Mouse (Mus musculus) embryonic facial prominence, embryonic 12.5 days (tissue): ENCODE data around the gene Fbxl19. TPM values are rescaled to one million over a fixed set of nuclear protein-coding genes. Genes with fewer than 3 reads are reported as not detected.

ENCODE experiments used
- ATAC-seq: fragments of 200-750 bp; cut with Nextera tagmentation; 2 replicates; pipeline ENCODE4 v1.8.0; 2017; ENCODE audit not compliant: insufficient number of reproducible peaks, insufficient read depth, low FRiP score, low TSS enrichment
- H3K27ac ChIP-seq: fragments of 300-500 bp; sonication (generic); 2 replicates; pipeline ENCODE4 v1.5.1; 2016; ENCODE audit warnings: mild to moderate bottlenecking
- H3K27me3 ChIP-seq: fragments of 300-500 bp; sonication (generic); 2 replicates; pipeline ENCODE4 v1.6.1; 2016; ENCODE audit warnings: mild to moderate bottlenecking, moderate library complexity
- H3K36me3 ChIP-seq: fragments of 300-500 bp; sonication (generic); 2 replicates; pipeline ENCODE4 v1.6.1; 2016; ENCODE audit warnings: mild to moderate bottlenecking
- H3K4me1 ChIP-seq: fragments of 300-500 bp; sonication (generic); 2 replicates; pipeline ENCODE4 v1.6.1; 2016
- H3K4me2 ChIP-seq: fragments of 300-500 bp; sonication (generic); replicated peaks from 2 replicates; pipeline ENCODE4 v1.6.1; 2016; ENCODE audit warnings: mild to moderate bottlenecking, moderate library complexity
- H3K4me3 ChIP-seq: fragments of 300-500 bp; sonication (generic); 2 replicates; pipeline ENCODE4 v1.5.1; 2016; ENCODE audit warnings: mild to moderate bottlenecking
- H3K9ac ChIP-seq: fragments of 300-500 bp; sonication (generic); 2 replicates; pipeline ENCODE4 v1.6.1; 2016; ENCODE audit warnings: mild to moderate bottlenecking, moderate library complexity
- H3K9me3 ChIP-seq: fragments of 300-500 bp; sonication (generic); 2 replicates; pipeline ENCODE4 v1.6.1; 2016; ENCODE audit warnings: mild to moderate bottlenecking, moderate library complexity
- WGBS: fragments of 180-500 bp; shearing (Covaris S2); methylation state at CpG from one replicate; pipeline ENCODE4 v1.1.7; 2016; 5-methylcytosine and 5-hydroxymethylcytosine counted together
- polyA plus RNA-seq: library from polyadenylated mRNA; unstranded; fragments of >200 nt; fragmentation: Nextera tagmentation; extraction: Ambion mirVana; gene quantifications from 2 replicates; pipeline ENCODE4 v1.2.1, GENCODE M21; 2016

Fbxl19 gene
- polyA plus RNA-seq, 1 experiment from 2014 or later, result 11.8 TPM

DNA sequence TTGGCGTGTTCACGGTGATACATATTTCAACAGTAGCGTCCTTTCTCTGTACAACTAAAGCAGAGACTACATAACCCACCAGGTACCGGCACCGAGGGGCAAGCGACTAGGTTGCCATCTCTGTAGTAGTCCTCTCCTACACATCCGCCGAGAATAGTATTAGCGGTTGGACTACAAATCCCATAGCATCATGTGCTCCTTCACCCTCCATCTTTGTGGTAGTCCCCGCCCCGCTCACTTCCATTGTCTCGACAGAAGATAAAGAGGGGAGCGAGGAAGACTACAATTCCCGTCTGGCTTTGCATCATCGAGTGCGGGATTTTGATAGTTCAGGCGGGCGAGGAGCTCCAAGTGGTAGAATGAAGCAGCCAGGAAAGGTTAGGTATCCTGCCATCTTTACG lies 908 bp downstream of the Fbxl19 start:
- H3K4me2 ChIP-seq, result peak overlapping the region; percentile 83
- WGBS, result under 1% methylated on average over 19 of the region's 19 CpGs
- H3K9ac ChIP-seq, result peak overlapping the region; percentile 91
- no peaks in the 10 kb centered on the region for H3K9me3 ChIP-seq
- peak overlapping the region; percentile 93 for H3K27ac ChIP-seq
- peaks cover 20% of the 10 kb centered on the region for H3K4me1 ChIP-seq
- peaks cover 23% of the 10 kb centered on the region for H3K36me3 ChIP-seq
- peak; percentile 87 for ATAC-seq
- H3K27me3 ChIP-seq, result no peaks in the 10 kb centered on the region
- peak overlapping the region; percentile 86 for H3K4me3 ChIP-seq

DNA sequence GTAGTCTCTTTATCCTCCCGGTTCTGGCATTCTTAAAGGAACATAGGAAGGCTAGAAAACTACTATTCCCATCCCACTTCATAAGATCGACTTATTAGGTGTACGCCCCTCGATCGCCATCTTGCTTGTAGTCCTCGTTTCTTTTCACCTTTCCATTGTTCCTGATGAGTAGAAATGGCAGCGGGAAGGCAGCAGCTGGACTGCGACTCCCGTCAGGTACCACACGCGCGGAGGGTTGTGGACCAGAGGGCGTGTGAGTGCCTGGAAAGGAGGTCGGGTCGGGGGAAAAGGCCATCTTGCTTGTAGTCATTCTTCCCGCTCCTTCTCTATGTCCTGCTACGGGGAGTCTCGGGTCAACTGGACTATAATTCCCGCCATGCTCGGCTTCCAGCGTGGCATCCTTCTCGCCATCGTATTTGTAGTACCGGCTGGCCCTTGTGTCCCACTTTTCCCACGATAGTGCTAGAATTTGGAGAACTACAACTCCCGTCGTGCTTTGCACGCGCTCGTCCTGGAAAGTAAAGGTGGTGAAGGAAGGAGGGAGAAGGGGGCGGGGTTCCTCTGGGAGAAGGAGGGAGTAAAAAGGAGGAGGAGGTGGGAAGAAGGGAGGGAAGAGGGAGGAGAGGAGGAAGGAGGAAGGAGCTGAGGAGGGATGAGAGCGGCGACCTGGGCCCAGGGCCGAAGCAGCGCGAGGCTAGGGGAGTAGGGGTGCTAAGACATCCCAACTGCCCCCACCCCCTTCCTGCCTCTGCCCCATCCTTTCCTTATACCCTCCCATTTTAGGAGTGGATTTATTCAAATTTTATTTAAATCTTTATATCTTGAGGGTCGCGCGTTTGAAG lies 1.5 kb downstream of the Fbxl19 start:
- Histone ChIP-seq H3K4me2 (peak overlapping the region; percentile 83), H3K9ac (peak overlapping the region; percentile 91), H3K36me3 (peaks cover 29% of the 10 kb centered on the region), H3K9me3 (no peaks in the 10 kb centered on the region), H3K27me3 (no peaks in the 10 kb centered on the region), H3K4me3 (peak overlapping the region; percentile 86), H3K27ac (peak overlapping the region; percentile 93), H3K4me1 (peaks cover 20% of the 10 kb centered on the region)
- ATAC-seq, result peak; percentile 79
- under 1% methylated on average over 39 of the region's 39 CpGs for WGBS

DNA sequence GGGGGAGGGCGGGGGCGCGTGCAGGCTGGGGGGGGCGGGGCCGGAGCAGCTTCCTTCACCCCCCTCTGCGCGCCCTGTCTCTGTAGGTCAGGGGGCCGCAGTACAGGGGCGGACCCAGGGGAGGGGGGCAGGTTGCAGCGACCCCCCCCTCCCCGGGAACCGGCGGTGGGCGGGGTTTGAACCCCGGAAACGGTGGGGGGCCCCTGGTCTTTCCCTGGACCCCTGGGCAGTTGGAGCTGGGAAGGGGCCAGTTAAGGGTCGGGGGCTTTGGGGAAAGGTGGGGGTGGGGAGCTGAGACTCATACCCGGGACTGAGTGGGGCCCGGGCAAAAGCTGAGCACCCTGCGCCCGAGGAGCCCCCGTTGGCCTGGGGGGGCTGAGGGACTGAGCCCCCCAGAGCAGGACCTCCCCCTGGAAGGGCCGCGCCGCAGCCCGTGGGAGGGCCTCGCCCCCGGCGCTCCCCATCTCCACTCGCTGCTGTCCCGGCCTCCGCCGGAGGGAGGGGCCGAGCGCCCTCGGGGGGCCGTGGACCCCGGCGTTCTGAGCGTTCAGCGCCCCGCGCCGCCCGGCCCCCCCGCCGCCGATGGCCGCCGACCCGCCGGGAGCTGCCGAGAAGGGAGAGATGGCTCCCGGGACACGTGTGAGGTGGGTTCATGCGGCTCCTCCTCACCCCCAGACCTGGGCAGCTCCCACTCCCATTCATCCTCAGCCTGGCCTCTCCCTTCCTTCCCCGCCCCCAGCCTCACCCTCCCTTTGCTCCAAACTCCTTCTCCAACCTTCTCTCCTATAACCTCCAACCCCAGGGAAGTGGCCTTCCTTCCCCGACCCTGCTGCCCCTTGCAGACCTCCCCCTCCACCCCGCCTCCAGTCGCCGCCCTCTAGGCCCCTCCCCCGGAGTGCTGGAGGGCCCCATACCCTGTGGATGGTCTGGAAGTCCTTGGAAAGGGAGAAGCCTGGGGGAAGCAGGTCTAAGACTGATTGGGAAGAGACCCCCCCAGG lies 2.5 kb downstream of the Fbxl19 start:
- WGBS, result under 1% methylated on average over 36 of the region's 62 CpGs
- Histone ChIP-seq H3K27ac (peak overlapping the region; percentile 93), H3K27me3 (no peaks in the 10 kb centered on the region), H3K4me1 (peaks cover 20% of the 10 kb centered on the region), H3K4me2 (peak overlapping the region; percentile 83), H3K9ac (peak overlapping the region; percentile 91), H3K36me3 (peaks cover 38% of the 10 kb centered on the region), H3K9me3 (no peaks in the 10 kb centered on the region), H3K4me3 (peak overlapping the region; percentile 86)
- no peak for ATAC-seq

DNA sequence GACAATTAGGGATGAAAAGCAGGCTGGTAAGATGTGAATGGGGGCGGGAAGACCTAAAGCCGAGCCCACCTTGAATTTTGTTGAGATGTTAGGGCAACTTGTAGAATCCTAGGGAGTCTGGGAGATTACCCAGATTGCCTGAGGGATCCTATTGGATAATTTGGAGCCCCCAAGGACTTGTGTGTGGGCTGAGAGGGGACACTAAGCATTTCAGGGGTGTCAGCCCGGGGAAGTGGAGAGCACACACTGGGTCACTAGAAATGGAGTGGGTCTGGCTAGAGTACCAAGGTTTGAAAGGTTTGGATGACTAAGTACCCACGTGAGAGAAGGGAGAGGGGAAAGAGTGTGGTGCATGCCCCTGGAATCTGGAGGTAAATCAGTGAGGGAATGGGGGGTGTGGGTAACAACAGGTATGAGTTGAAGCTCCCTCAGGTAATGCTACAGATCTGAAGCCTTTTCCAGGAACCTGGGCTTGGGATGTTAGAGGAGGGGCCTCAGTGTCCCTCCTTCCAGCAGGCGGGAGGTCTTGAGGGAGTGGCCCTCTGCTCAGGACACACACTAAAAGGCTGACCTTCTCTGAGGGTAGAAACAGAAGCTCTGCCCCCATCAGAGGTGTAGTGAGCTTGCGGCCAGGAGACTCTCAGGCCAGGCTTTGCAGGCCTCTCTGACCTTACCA lies 3.4 kb downstream of the Fbxl19 start:
- Histone ChIP-seq H3K9me3 (no peaks in the 10 kb centered on the region), H3K4me1 (peaks cover 20% of the 10 kb centered on the region), H3K4me2 (peak overlapping the region; percentile 83), H3K4me3 (peak overlapping the region; percentile 86), H3K36me3 (peaks cover 47% of the 10 kb centered on the region), H3K9ac (peak overlapping the region; percentile 91), H3K27ac (peak overlapping the region; percentile 93), H3K27me3 (no peaks in the 10 kb centered on the region)
- 33% methylated on average over 6 of the region's 6 CpGs for WGBS
- no peak for ATAC-seq

DNA sequence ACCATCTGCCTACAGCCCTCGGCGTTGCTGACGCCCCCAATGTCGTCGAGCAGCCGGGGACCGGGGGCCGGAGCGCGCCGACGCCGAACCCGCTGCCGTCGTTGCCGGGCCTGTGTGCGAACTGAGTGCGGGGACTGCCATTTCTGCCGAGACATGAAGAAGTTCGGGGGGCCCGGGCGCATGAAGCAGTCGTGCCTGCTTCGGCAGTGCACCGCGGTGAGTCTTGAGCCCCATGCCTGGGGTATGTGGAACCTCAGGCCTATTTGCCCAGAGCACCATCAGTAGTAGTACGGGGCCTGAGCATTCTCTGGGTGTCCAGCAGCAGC lies 3.9 kb downstream of the Fbxl19 start:
- peak overlapping the region; percentile 83 for H3K4me2 ChIP-seq
- no peak for ATAC-seq
- peaks cover 52% of the 10 kb centered on the region for H3K36me3 ChIP-seq
- H3K9me3 ChIP-seq, result no peaks in the 10 kb centered on the region
- 93% methylated on average over 28 of the region's 28 CpGs for WGBS
- H3K27me3 ChIP-seq, result no peaks in the 10 kb centered on the region
- peak overlapping the region; percentile 86 for H3K4me3 ChIP-seq
- peak overlapping the region; percentile 93; the same call in 1 of the 2 replicates for H3K27ac ChIP-seq
- H3K4me1 ChIP-seq, result peaks cover 22% of the 10 kb centered on the region
- H3K9ac ChIP-seq, result peak overlapping the region; percentile 91; the same call in 1 of the 2 replicates

GRCm38 (mm10) chr7:127750131-127751127 lies 6.1 kb downstream of the Fbxl19 start:
- Histone ChIP-seq H3K4me2 (no peak overlapping the region), H3K9ac (no peak overlapping the region), H3K4me3 (no peak overlapping the region), H3K27ac (no peak overlapping the region), H3K27me3 (no peaks in the 10 kb centered on the region), H3K4me1 (peaks cover 19% of the 10 kb centered on the region), H3K9me3 (no peaks in the 10 kb centered on the region), H3K36me3 (peaks cover 74% of the 10 kb centered on the region)
- no peak for ATAC-seq
- WGBS, result 87% methylated on average over 19 of the region's 19 CpGs

DNA sequence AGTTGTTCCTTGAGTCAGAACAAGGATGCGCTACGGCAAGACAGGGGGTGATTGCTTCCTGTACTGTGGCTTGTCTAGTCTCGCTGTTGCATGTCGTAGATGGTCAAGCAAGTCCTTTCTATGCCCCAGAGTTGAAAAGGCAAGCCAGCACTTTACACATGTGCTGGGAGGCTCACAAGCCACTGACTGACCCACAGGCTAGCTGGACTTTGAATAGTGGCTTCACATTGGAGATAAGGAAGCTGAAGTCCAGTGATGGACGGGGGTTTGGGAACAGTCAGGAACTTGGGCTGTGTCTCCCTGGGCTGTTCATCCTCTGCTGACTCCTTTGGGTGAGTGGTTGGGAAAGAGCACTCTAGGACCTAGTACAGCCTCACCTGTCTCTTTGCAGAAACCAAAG lies 7.3 kb downstream of the Fbxl19 start:
- H3K9me3 ChIP-seq, result no peaks in the 10 kb centered on the region
- H3K4me3 ChIP-seq, result no peak overlapping the region
- H3K4me1 ChIP-seq, result peaks cover 23% of the 10 kb centered on the region
- no peak overlapping the region for H3K4me2 ChIP-seq
- WGBS, result 92% methylated on average over 5 of the region's 5 CpGs
- no peaks in the 10 kb centered on the region for H3K27me3 ChIP-seq
- peaks cover 86% of the 10 kb centered on the region for H3K36me3 ChIP-seq
- H3K9ac ChIP-seq, result no peak overlapping the region
- ATAC-seq, result no peak
- no peak overlapping the region for H3K27ac ChIP-seq

DNA sequence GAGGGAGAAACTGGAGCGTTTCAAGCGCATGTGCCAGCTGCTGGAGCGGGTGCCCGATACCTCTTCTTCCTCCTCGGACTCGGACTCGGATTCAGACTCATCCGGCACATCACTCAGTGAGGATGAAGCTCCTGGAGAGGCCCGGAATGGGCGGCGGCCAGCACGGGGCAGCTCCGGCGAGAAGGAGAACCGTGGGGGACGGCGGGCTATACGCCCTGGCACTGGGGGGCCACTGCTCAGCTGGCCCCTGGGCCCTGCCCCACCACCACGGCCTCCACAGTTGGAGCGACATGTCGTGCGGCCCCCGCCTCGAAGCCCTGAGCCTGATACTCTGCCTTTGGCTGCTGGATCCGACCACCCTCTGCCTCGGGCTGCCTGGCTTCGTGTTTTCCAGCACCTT lies 7.7 kb downstream of the Fbxl19 start:
- Histone ChIP-seq H3K4me2 (no peak overlapping the region), H3K27me3 (no peaks in the 10 kb centered on the region), H3K9me3 (no peaks in the 10 kb centered on the region), H3K27ac (no peak overlapping the region), H3K36me3 (peaks cover 90% of the 10 kb centered on the region), H3K9ac (0 out of 2 replicates have a peak overlapping the region, but pooled peaks have one; percentile 15), H3K4me3 (no peak overlapping the region), H3K4me1 (peaks cover 23% of the 10 kb centered on the region)
- 92% methylated on average over 27 of the region's 27 CpGs for WGBS
- no peak for ATAC-seq

- Histone ChIP-seq H3K4me2 (no peak overlapping the region), H3K27me3 (no peaks in the 10 kb centered on the region), H3K27ac (no peak overlapping the region), H3K36me3 (peaks cover 99% of the 10 kb centered on the region), H3K4me3 (no peak overlapping the region), H3K4me1 (peaks cover 12% of the 10 kb centered on the region), H3K9me3 (no peaks in the 10 kb centered on the region), H3K9ac (no peak overlapping the region)
- WGBS, result 70% methylated on average over 5 of the region's 5 CpGs
- no peak for ATAC-seq
Measured at GRCm38 (mm10) chr7:127753158-127753557, 8.8 kb downstream of the Fbxl19 start.

DNA sequence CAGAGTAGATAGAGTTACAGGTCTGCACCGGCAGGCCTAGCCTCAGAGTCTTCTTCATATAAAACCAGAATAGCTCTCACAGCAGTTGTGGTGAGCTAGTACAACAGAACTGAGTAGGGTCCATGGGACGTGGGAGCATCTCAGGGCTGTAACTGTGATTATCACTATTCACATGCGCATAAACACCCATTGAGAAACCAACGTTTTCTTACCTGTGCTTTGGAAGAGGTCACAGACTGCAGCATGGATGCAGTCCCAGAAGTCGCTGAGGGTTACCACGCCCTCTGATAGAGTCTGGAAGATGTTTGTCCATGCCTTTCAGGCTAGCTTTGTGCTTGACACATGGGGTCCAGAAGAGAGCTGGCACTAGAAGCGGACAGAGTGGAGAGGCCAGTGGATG lies 9.4 kb downstream of the Fbxl19 start:
- Histone ChIP-seq H3K4me3 (no peak overlapping the region), H3K9ac (no peak overlapping the region; the same call in 1 of the 2 replicates), H3K9me3 (no peaks in the 10 kb centered on the region), H3K27ac (no peak overlapping the region), H3K4me2 (no peak overlapping the region), H3K4me1 (peaks cover 9% of the 10 kb centered on the region; the same call in 1 of the 2 replicates), H3K27me3 (no peaks in the 10 kb centered on the region), H3K36me3 (peaks cover 99% of the 10 kb centered on the region)
- WGBS, result 88% methylated on average over 7 of the region's 7 CpGs
- ATAC-seq, result no peak
